Mouse (Mus musculus): ENCODE results near the gene Gm30302. TPM values are rescaled to one million over a fixed set of nuclear protein-coding genes. Genes with fewer than 3 reads are reported as not detected.

Gene Gm30302
- polyA plus RNA-seq, 1 experiment from 2014 or later: not detected

DNA sequence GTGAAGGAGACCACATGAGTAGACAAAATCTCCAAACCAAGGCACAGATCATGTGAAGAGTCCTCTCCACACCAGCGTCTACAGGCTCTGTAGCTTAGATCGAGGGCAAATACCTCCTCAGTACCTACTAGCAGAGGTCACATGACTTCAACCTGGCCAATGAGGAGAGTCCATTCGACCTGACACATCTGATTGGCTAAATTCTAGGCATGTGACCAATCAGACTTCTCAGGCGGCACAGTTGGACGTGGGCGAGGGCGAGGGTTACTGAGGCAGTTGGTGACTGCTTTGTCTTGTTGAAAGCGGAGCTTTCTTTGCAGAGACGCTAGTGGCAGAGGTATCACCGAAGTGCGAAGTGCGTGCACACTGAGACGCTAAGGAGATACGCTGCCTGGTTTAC lies 36.6 kb downstream of the Gm30302 start:
- Histone ChIP-seq H3K36me3 (ENCODE audit: control insufficient read depth, insufficient read depth, low read length) (no peaks in the 10 kb centered on the region), H3K27me3 (ENCODE audit: control insufficient read depth, insufficient read depth, low read depth, low read length) (no peaks in the 10 kb centered on the region), H3K9me3 (replicated peaks; ENCODE audit: control insufficient read depth, low read length, poor library complexity, severe bottlenecking) (no peaks in the 10 kb centered on the region), H3K4me3 (ENCODE audit: low read depth, low read length) (no peak overlapping the region), H3K4me2 (ENCODE audit: low read length) (no peak overlapping the region), H3K27ac (ENCODE audit: low read length) (no peak overlapping the region), H3K9ac (ENCODE audit: low read depth, low read length) (no peak overlapping the region), H3K4me1 (ENCODE audit: control insufficient read depth, insufficient read depth, low read length) (no peaks in the 10 kb centered on the region)
- 92% methylated on average over 14 of the region's 14 CpGs for WGBS
- ATAC-seq: no peak

DNA sequence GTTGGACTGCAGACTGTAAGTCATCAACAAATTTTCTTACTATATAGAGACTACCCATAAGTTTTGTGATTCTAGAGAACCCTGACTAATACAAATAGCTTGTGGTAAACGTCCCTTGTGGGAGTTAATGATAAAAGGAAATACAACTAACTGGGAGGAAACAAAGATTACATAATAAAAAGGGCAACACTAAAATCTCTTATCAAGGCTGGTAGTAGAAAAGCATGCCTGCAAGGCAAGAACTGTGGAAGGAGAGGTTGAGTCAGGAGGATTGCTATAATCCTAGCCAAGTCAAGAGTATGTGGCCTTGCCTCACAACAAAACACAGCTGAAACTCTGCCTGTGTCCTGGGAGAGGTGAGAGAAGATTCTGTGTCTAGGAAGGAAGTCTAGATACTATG lies 38.1 kb downstream of the Gm30302 start:
- no peaks in the 10 kb centered on the region for H3K36me3 ChIP-seq (ENCODE audit: control insufficient read depth, insufficient read depth, low read length)
- no peak overlapping the region for H3K4me3 ChIP-seq (ENCODE audit: low read depth, low read length)
- no peak overlapping the region for H3K9ac ChIP-seq (ENCODE audit: low read depth, low read length)
- 60% methylated on average over 1 of the region's 1 CpGs for WGBS
- H3K27ac ChIP-seq (ENCODE audit: low read length): no peak overlapping the region
- no peak overlapping the region for H3K4me2 ChIP-seq (ENCODE audit: low read length)
- no peaks in the 10 kb centered on the region for H3K27me3 ChIP-seq (ENCODE audit: control insufficient read depth, insufficient read depth, low read depth, low read length)
- H3K4me1 ChIP-seq (ENCODE audit: control insufficient read depth, insufficient read depth, low read length): no peaks in the 10 kb centered on the region
- no peaks in the 10 kb centered on the region for H3K9me3 ChIP-seq (replicated peaks; ENCODE audit: control insufficient read depth, low read length, poor library complexity, severe bottlenecking)
- no peak for ATAC-seq

DNA sequence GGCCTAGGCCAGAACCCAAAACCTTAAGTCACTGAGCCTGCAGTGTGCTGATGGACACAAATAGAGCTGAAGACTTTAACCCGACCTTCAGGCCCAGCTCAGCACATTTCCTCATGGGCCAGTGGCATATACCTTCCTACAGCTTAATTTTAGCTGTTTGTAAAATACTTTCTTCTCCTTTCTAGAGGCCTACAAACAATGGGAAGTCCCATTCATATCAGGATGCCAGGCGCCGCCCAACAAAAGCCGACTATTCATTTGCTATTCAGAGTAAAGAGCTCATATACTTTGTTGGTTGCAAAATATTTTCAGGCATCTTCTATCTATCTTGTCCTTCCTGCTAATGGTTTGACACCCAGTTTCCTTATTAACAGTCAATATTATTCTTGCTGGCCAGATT lies 40.8 kb downstream of the Gm30302 start:
- H3K27ac ChIP-seq (ENCODE audit: low read length): no peak overlapping the region
- H3K36me3 ChIP-seq (ENCODE audit: control insufficient read depth, insufficient read depth, low read length): no peaks in the 10 kb centered on the region
- H3K27me3 ChIP-seq (ENCODE audit: control insufficient read depth, insufficient read depth, low read depth, low read length): no peaks in the 10 kb centered on the region
- no peak overlapping the region for H3K4me2 ChIP-seq (ENCODE audit: low read length)
- no peaks in the 10 kb centered on the region for H3K9me3 ChIP-seq (replicated peaks; ENCODE audit: control insufficient read depth, low read length, poor library complexity, severe bottlenecking)
- WGBS: 76% methylated on average over 4 of the region's 4 CpGs
- H3K9ac ChIP-seq (ENCODE audit: low read depth, low read length): no peak overlapping the region
- ATAC-seq: no peak
- no peak overlapping the region for H3K4me3 ChIP-seq (ENCODE audit: low read depth, low read length)
- H3K4me1 ChIP-seq (ENCODE audit: control insufficient read depth, insufficient read depth, low read length): no peaks in the 10 kb centered on the region

DNA sequence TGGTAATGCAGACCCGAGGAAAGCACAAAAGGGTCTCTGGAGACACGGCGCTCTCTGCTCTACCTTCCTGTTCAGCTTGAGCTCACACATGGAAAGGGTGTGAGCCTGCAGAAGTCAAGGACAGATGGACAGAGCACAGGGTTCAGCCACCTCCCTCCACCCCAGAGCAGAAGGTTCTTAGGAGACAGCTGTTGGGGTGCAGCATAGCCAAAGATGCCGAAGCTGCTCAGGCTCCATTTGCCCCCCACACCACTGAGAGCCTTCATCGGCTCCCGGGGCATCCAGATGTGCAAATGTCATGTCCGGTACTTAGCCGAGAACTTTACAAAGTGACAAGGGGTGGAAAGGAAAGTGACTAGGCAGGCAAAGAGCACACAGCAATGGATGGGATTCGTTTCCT lies 42.2 kb downstream of the Gm30302 start:
- Histone ChIP-seq H3K27me3 (ENCODE audit: control insufficient read depth, insufficient read depth, low read depth, low read length) (no peaks in the 10 kb centered on the region), H3K4me2 (ENCODE audit: low read length) (no peak overlapping the region), H3K36me3 (ENCODE audit: control insufficient read depth, insufficient read depth, low read length) (no peaks in the 10 kb centered on the region), H3K27ac (ENCODE audit: low read length) (no peak overlapping the region), H3K4me1 (ENCODE audit: control insufficient read depth, insufficient read depth, low read length) (no peaks in the 10 kb centered on the region), H3K9me3 (replicated peaks; ENCODE audit: control insufficient read depth, low read length, poor library complexity, severe bottlenecking) (no peaks in the 10 kb centered on the region), H3K4me3 (ENCODE audit: low read depth, low read length) (no peak overlapping the region), H3K9ac (ENCODE audit: low read depth, low read length) (no peak overlapping the region)
- ATAC-seq: no peak
- WGBS: 90% methylated on average over 9 of the region's 9 CpGs

DNA sequence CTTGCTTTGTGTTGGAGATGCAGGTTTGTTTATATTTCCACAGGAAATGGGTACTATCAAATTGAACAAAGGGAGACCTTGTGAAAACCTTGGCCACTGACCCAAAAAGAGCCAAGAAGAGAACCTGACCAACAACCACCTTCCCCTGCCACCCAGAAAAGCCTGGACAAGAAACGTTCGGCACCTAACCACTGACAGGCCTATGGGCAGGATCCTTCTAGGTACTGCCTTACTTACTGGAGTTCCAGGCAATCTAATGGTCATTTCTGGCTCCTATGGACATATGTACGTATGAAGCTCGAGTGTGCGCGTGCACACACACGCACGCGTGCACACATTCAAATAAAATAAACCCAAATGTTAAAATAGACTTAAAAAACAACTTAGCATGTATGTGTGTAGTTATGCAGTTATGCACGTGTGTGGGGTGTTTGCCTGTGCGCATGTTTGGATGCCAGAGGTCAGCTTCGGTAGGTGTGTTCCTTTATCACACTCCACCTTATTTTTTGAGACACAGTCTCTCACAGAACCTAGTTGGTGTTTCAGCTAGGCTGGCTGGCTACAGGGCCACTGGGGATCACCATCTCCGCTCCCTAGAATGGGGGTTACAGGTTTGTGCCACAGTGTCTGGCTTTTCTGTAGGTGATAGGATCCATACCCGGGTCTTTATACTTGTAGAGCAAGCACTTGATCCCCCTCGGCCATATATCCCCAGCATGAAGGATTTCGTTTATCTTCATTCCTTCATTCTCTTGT lies 57.3 kb downstream of the Gm30302 start:
- no peak overlapping the region for H3K9ac ChIP-seq (ENCODE audit: low read depth, low read length)
- H3K36me3 ChIP-seq (ENCODE audit: control insufficient read depth, insufficient read depth, low read length): no peaks in the 10 kb centered on the region
- H3K4me1 ChIP-seq (ENCODE audit: control insufficient read depth, insufficient read depth, low read length): no peaks in the 10 kb centered on the region
- no peak for ATAC-seq
- H3K4me2 ChIP-seq (ENCODE audit: low read length): no peak overlapping the region
- WGBS: 92% methylated on average over 16 of the region's 16 CpGs
- no peaks in the 10 kb centered on the region for H3K27me3 ChIP-seq (ENCODE audit: control insufficient read depth, insufficient read depth, low read depth, low read length)
- no peaks in the 10 kb centered on the region for H3K9me3 ChIP-seq (replicated peaks; ENCODE audit: control insufficient read depth, low read length, poor library complexity, severe bottlenecking)
- H3K4me3 ChIP-seq (ENCODE audit: low read depth, low read length): no peak overlapping the region
- no peak overlapping the region for H3K27ac ChIP-seq (ENCODE audit: low read length)

DNA sequence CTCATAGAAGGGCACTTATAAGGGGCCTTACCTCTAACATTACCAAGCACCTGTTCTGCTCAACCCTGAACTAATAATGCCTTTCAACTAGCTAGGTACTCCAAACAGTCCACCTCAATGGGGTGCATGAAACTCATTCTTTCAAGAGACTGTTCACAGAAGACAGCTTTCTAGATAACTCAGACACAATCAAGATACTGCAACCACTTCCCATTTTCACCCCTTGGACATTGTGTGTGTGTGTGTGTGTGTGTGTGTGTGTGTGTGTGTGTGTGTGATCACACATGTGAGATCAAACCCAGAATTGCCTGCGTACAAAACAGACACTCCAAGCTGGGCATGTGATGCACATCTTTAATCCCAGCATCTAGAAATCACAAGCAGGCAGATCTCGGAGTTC lies 60.8 kb downstream of the Gm30302 start:
- Histone ChIP-seq H3K27ac (ENCODE audit: low read length) (no peak overlapping the region), H3K9me3 (replicated peaks; ENCODE audit: control insufficient read depth, low read length, poor library complexity, severe bottlenecking) (no peaks in the 10 kb centered on the region), H3K9ac (ENCODE audit: low read depth, low read length) (no peak overlapping the region), H3K27me3 (ENCODE audit: control insufficient read depth, insufficient read depth, low read depth, low read length) (no peaks in the 10 kb centered on the region), H3K4me2 (ENCODE audit: low read length) (no peak overlapping the region), H3K4me1 (ENCODE audit: control insufficient read depth, insufficient read depth, low read length) (no peaks in the 10 kb centered on the region), H3K36me3 (ENCODE audit: control insufficient read depth, insufficient read depth, low read length) (peaks cover 21% of the 10 kb centered on the region), H3K4me3 (ENCODE audit: low read depth, low read length) (no peak overlapping the region)
- no peak for ATAC-seq
- 86% methylated on average over 2 of the region's 2 CpGs for WGBS

DNA sequence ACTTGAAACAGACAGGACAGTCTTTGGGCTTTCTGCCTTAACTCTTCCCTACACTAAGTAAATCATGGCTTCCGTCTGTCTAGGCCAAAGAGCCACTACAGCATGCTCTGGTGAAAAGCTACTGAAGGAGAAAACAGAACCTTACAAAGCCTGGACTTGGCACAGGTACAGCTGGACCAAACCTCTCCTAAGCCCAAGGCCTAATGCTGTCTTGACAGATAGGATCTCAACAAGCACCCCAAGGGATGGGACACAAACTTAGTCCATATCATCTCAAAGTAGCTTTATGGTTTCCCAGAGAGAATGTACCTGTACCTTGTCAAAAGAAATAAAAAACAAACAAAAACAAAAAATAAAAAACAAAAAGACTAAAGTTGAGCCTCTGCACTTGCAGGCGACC lies 62.4 kb downstream of the Gm30302 start:
- H3K9ac ChIP-seq (ENCODE audit: low read depth, low read length): no peak overlapping the region
- no peaks in the 10 kb centered on the region for H3K4me1 ChIP-seq (ENCODE audit: control insufficient read depth, insufficient read depth, low read length)
- no peak overlapping the region for H3K27ac ChIP-seq (ENCODE audit: low read length)
- no peaks in the 10 kb centered on the region for H3K27me3 ChIP-seq (ENCODE audit: control insufficient read depth, insufficient read depth, low read depth, low read length)
- WGBS: 93% methylated on average over 2 of the region's 2 CpGs
- no peak for ATAC-seq
- H3K9me3 ChIP-seq (replicated peaks; ENCODE audit: control insufficient read depth, low read length, poor library complexity, severe bottlenecking): no peaks in the 10 kb centered on the region
- no peak overlapping the region for H3K4me2 ChIP-seq (ENCODE audit: low read length)
- no peak overlapping the region for H3K4me3 ChIP-seq (ENCODE audit: low read depth, low read length)
- peaks cover 35% of the 10 kb centered on the region for H3K36me3 ChIP-seq (ENCODE audit: control insufficient read depth, insufficient read depth, low read length)

Other genes with a start within 250 kb of the Gm30302 start
- 0.72 and 0.91 TPM in 2 replicates for gene Omd, start 216.5 kb downstream of the Gm30302 start, polyA plus RNA-seq (2015; fragmentation: Nextera tagmentation; extraction: Ambion mirVana)
- 10.7 and 11.4 TPM in 2 replicates for gene Ogn, start 191.0 kb downstream of the Gm30302 start, polyA plus RNA-seq (2015; fragmentation: Nextera tagmentation; extraction: Ambion mirVana)
- gene Cenpp, start 146.2 kb downstream of the Gm30302 start, polyA plus RNA-seq (2015; fragmentation: Nextera tagmentation; extraction: Ambion mirVana): 6.1 and 6.6 TPM in 2 replicates
- gene Nol8, start 145.9 kb downstream of the Gm30302 start, polyA plus RNA-seq (2015; fragmentation: Nextera tagmentation; extraction: Ambion mirVana): 13.4 and 18.7 TPM in 2 replicates
- gene Iars, start 116.9 kb downstream of the Gm30302 start, polyA plus RNA-seq (2015; fragmentation: Nextera tagmentation; extraction: Ambion mirVana): 46.7 and 47.2 TPM in 2 replicates

Measured in midbrain, embryonic 16.5 days (tissue).